Mouse (Mus musculus) cerebral cortex, adult 2 months (tissue): ENCODE measurements around the gene BC061237.

Source experiments
- WGBS: fragments of 180-500 bp; shearing (Covaris S2); methylation state at CpG from one replicate; pipeline ENCODE4 v1.1.7; 2018; 5-methylcytosine and 5-hydroxymethylcytosine counted together

The BC061237 gene

GRCm38 (mm10) chr14:44492163-44492562 is at the start of gene BC061237:
TSS of gene BC061237 (plus strand) at chr14:44492463.
- 92% methylated on average over 1 of the region's 1 CpGs for WGBS

- 86% methylated on average over 5 of the region's 5 CpGs for WGBS
Measured at GRCm38 (mm10) chr14:44517976-44518375, 25.7 kb downstream of the BC061237 start, which contains the start of gene Gm17093. TSS of gene Gm17093 (plus strand) at chr14:44518276.

GRCm38 (mm10) chr14:44547961-44548360 is 55.7 kb downstream of the BC061237 start:
- 90% methylated on average over 5 of the region's 5 CpGs for WGBS
